Mouse (Mus musculus) hematopoietic stem cell, adult 5-6 weeks (primary cell): ENCODE data around the gene Gga3. TPM values are rescaled to one million over a fixed set of nuclear protein-coding genes. Genes with fewer than 3 reads are reported as not detected.
A peak's percentile ranks its signal among the peaks of the same experiment; 100 is the strongest.
"Not testable (repeated sequence)": the region's sequence is repeated elsewhere in the genome, so short reads cannot be mapped to it uniquely, and the experiment has no call there.

Experiments used
- ATAC-seq, 2 experiments: fragments of 125-278 bp in 1 of 2; replicated peaks in 1 of 2; 2 replicates each; pipeline ENCODE4 v1.8.0; 2016 to 2017; ENCODE audit warnings: inconsistent platforms in 2 of 2, mild to moderate bottlenecking in 2 of 2, moderate number of reproducible peaks in 2 of 2, low read depth in 1 of 2, moderate TSS enrichment in 1 of 2; ENCODE audit not compliant: low FRiP score in 2 of 2, poor library complexity in 2 of 2, severe bottlenecking in 2 of 2, insufficient read depth in 1 of 2, low TSS enrichment in 1 of 2
- total RNA-seq: library from RNA; stranded (forward); fragments of 172-1452, 232-1000 nt; gene quantifications from 2 replicates; pipeline ENCODE4 v1.2.3, GENCODE M21; 2017

Gene Gga3
- total RNA-seq, result 26.3 and 39.2 TPM in 2 replicates

GRCm38 (mm10) chr11:115603476-115604303, at the start of gene Gga3, which contains the start of gene Mrps7:
Gene Gga3, minus strand, starts transcription at chr11:115604051.
Gene Mrps7, plus strand, starts transcription at chr11:115603925.
- peak; percentile 87 to 88 for ATAC-seq

- ATAC-seq, result no peak
Measured at GRCm38 (mm10) chr11:115653194-115653593, 49.3 kb upstream of the Gga3 start.

GRCm38 (mm10) chr11:115651680-115652079, 47.8 kb upstream of the Gga3 start:
- no peak for ATAC-seq

- ATAC-seq, result peak in 1 of 2 experiments; percentile 34; a peak in 1 of 4 replicates
Measured at GRCm38 (mm10) chr11:115649706-115650105, 45.9 kb upstream of the Gga3 start.

- 0 out of 4 replicates have a peak, but pooled peaks of 1 of the 2 experiments have one; percentile 27 for ATAC-seq
Measured at GRCm38 (mm10) chr11:115647459-115647858, 43.6 kb upstream of the Gga3 start.

GRCm38 (mm10) chr11:115646439-115646838, 42.6 kb upstream of the Gga3 start:
- no peak for ATAC-seq

GRCm38 (mm10) chr11:115645498-115645897, 41.6 kb upstream of the Gga3 start:
- not testable (repeated sequence) for ATAC-seq

GRCm38 (mm10) chr11:115644308-115644707, 40.5 kb upstream of the Gga3 start:
- ATAC-seq, result no peak

- no peak for ATAC-seq
Measured at GRCm38 (mm10) chr11:115643265-115643664, 39.4 kb upstream of the Gga3 start.

GRCm38 (mm10) chr11:115642705-115643104, 38.9 kb upstream of the Gga3 start:
- no peak for ATAC-seq

- no peak for ATAC-seq
Measured at GRCm38 (mm10) chr11:115641664-115642036, 37.8 kb upstream of the Gga3 start.

GRCm38 (mm10) chr11:115640978-115641663, 37.3 kb upstream of the Gga3 start:
- peak; percentile 51 to 83 for ATAC-seq

GRCm38 (mm10) chr11:115640311-115640828, 36.5 kb upstream of the Gga3 start:
- ATAC-seq, result no peak

- no peak for ATAC-seq
Measured at GRCm38 (mm10) chr11:115639540-115639939, 35.7 kb upstream of the Gga3 start.

- ATAC-seq, result peak; percentile 47 to 58
Measured at GRCm38 (mm10) chr11:115638498-115639409, 34.9 kb upstream of the Gga3 start.

GRCm38 (mm10) chr11:115636960-115637359, 33.1 kb upstream of the Gga3 start:
- ATAC-seq, result no peak

GRCm38 (mm10) chr11:115635484-115635883, 31.6 kb upstream of the Gga3 start:
- ATAC-seq, result no peak
